Mouse (Mus musculus) midbrain, embryonic 16.5 days (tissue): ENCODE data around the gene Thy1. TPM values are rescaled to one million over a fixed set of nuclear protein-coding genes. Genes with fewer than 3 reads are reported as not detected.

ENCODE experiments used
- ATAC-seq: fragments of 200-750 bp; cut with Nextera tagmentation; 2 replicates; pipeline ENCODE4 v1.8.0; 2017; ENCODE audit warnings: moderate TSS enrichment
- H3K27ac ChIP-seq: fragments of 300-500 bp; sonication (generic); 2 replicates; pipeline ENCODE4 v1.5.1; 2014; ENCODE audit warnings: mild to moderate bottlenecking, low read length, mixed read lengths
- H3K27me3 ChIP-seq: fragments of 300-500 bp; sonication (generic); 2 replicates; pipeline ENCODE4 v1.6.1; 2014; ENCODE audit warnings: low read depth, low read length, mixed read lengths; ENCODE audit not compliant: control insufficient read depth, insufficient read depth
- H3K36me3 ChIP-seq: fragments of 300-500 bp; sonication (generic); 2 replicates; pipeline ENCODE4 v1.6.1; 2014; ENCODE audit warnings: mild to moderate bottlenecking, low read length, moderate library complexity, mixed read lengths; ENCODE audit not compliant: control insufficient read depth, insufficient read depth
- H3K4me1 ChIP-seq: fragments of 300-500 bp; sonication (generic); 2 replicates; pipeline ENCODE4 v1.6.1; 2014; ENCODE audit warnings: mild to moderate bottlenecking, low read length, mixed read lengths; ENCODE audit not compliant: control insufficient read depth, insufficient read depth
- H3K4me2 ChIP-seq: fragments of 300-500 bp; sonication (generic); 2 replicates; pipeline ENCODE4 v1.6.1; 2014; ENCODE audit warnings: mild to moderate bottlenecking, low read length, mixed read lengths
- H3K4me3 ChIP-seq: fragments of 300-500 bp; sonication (generic); 2 replicates; pipeline ENCODE4 v1.5.1; 2014; ENCODE audit warnings: low read depth, mild to moderate bottlenecking, low read length, moderate library complexity, mixed read lengths
- H3K9ac ChIP-seq: fragments of 300-500 bp; sonication (generic); 2 replicates; pipeline ENCODE4 v1.6.1; 2014; ENCODE audit warnings: low read depth, low read length, mixed read lengths
- H3K9me3 ChIP-seq: fragments of 300-500 bp; sonication (generic); replicated peaks from 2 replicates; pipeline ENCODE4 v1.6.1; 2014; ENCODE audit warnings: mild to moderate bottlenecking, low read length, mixed read lengths; ENCODE audit not compliant: control insufficient read depth, poor library complexity, severe bottlenecking
- WGBS: fragments of 180-500 bp; shearing (Covaris S2); extraction: QIAGEN DNeasy Blood & Tissue Kit; methylation state at CpG from one replicate; pipeline ENCODE4 v1.1.7; 2014; 5-methylcytosine and 5-hydroxymethylcytosine counted together
- polyA plus RNA-seq: library from polyadenylated mRNA; unstranded; fragments of >200 nt; fragmentation: Nextera tagmentation; extraction: Ambion mirVana; gene quantifications from 2 replicates; pipeline ENCODE4 v1.2.1, GENCODE M21; 2015

The Thy1 gene
- polyA plus RNA-seq, 1 experiment from 2014 or later, result 6.4 TPM

DNA sequence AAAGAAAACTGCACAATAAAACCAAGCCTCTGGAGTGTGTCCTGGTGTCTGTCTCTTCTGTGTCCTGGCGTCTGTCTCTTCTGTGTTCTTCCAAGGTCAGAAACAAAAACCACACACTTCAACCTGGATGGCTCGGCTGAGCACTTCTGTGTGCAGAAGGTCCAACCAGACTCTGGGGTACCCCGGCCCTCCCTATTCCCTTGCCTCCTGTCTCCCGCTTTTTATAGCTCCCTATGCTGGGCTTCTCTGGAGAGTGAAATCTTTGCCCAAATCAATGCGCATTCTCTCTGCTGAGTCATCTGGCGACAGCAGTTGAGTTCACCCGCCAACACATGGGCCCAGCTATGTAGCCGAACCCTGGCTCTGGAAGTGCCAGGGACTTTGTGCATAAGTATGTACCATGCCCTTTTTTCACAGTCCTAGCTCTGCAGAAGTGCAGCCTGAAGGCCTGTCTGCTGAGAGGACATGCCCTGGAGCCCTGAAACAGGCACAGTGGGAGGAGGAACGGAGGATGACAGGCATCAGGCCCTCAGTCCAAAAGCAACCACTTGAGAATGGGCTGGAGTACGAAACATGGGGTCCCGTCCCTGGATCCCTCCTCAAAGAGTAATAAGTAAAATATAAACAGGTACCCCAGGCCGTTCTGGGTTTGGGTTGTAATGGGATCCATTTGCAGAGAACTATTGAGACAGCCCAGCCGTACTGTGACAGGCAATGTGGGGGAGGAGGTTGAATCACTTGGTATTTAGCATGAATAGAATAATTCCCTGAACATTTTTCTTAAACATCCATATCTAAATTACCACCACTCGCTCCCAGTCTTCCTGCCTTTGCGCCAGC is 5.6 kb downstream of the Thy1 start:
- Histone ChIP-seq H3K27me3 (peaks cover 11% of the 10 kb centered on the region), H3K27ac (no peak overlapping the region), H3K4me2 (no peak overlapping the region), H3K9me3 (no peaks in the 10 kb centered on the region), H3K4me1 (0 out of 2 replicates have a peak, but pooled peaks cover 6% of the 10 kb centered on the region), H3K9ac (no peak overlapping the region), H3K4me3 (no peak overlapping the region), H3K36me3 (no peaks in the 10 kb centered on the region)
- ATAC-seq, result no peak
- 78% methylated on average over 15 of the region's 15 CpGs for WGBS

DNA sequence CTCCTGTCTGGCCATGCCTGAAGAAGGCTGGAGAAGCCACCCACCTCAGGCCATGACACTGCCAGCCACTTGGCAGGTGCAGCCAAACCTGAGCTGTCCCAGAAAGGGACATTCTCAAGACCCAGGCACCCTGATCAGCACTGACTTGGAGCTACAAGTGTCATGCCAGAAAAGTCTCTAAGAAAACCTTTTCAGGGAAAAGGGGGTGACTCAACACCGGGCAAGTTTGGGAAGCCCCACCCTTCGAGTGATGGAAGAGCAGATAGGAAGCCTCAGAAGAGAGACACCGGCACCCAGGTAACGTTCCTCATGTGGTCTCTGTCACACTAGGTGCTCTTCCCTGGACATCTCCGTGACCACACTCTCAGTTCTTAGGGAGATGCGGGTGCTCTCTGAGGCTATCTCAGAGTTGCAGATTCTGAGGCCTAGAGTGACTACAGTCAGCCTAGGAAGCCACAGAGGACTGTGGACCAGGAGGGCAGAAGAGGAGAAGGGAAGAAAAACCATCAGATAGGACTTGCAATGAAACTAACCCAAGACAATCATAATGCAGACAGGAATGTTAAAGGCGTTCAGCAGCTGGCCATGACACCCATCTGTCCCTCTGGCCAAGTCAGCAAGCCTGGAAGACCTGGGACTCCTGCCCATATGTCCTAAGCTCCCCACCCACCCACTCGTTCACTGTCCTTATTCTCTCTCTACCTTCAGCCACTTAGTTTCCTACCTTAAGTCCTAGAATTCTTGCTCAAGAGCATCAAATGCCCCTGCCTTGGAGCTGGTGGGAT is 6.4 kb downstream of the Thy1 start:
- no peaks in the 10 kb centered on the region for H3K9me3 ChIP-seq
- WGBS, result 91% methylated on average over 8 of the region's 8 CpGs
- H3K27me3 ChIP-seq, result peaks cover 5% of the 10 kb centered on the region
- no peak for ATAC-seq
- H3K9ac ChIP-seq, result no peak overlapping the region
- H3K4me2 ChIP-seq, result no peak overlapping the region
- H3K27ac ChIP-seq, result no peak overlapping the region
- H3K36me3 ChIP-seq, result no peaks in the 10 kb centered on the region
- no peaks in the 10 kb centered on the region for H3K4me1 ChIP-seq
- no peak overlapping the region for H3K4me3 ChIP-seq

DNA sequence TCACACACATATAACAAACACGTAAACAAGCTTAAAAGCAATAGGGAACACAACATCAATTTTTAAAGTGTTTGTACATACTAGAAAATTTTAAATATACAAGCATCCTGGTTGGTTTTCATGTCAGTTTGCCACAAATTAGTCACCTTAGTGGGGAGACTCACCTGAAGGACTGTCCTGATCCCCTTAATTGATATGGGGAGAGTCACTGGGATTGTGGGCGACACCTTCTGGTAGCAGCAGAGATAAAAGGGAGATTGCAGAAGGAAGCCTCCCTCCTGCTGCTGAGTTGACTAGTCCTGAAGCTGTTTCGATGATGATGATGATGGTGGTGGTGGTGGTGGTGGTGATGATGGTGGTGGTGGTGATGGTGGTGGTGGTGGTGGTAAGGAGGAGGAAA is 9.7 kb downstream of the Thy1 start:
- Histone ChIP-seq H3K9ac (no peak overlapping the region), H3K27ac (no peak overlapping the region), H3K27me3 (no peaks in the 10 kb centered on the region), H3K9me3 (no peaks in the 10 kb centered on the region), H3K4me1 (no peaks in the 10 kb centered on the region), H3K36me3 (no peaks in the 10 kb centered on the region), H3K4me3 (no peak overlapping the region), H3K4me2 (no peak overlapping the region)
- WGBS, result 73% methylated on average over 3 of the region's 3 CpGs
- no peak for ATAC-seq

DNA sequence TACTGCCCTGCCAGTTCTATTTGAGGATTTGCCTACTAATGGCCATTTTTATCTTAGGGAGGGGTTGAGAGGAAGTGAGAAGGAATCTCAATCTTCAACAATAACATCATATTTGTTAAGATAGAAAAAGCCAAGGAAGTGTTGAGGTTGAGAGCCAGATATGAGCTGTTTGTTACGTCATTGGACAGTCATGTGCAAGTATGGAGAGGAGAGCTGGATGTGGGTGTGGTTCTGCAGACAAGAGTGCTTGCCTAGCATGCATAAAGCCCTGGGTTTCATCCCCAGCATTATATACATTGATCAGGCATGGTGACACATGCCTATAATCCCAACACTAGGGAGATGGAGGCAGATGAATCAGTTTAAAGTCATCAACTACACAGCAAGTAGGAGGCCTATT is 10.8 kb downstream of the Thy1 start:
- WGBS, result 85% methylated on average over 1 of the region's 1 CpGs
- H3K4me2 ChIP-seq, result no peak overlapping the region
- H3K9me3 ChIP-seq, result no peaks in the 10 kb centered on the region
- H3K4me3 ChIP-seq, result no peak overlapping the region
- no peak overlapping the region for H3K9ac ChIP-seq
- H3K27ac ChIP-seq, result no peak overlapping the region
- H3K4me1 ChIP-seq, result no peaks in the 10 kb centered on the region
- ATAC-seq, result no peak
- no peaks in the 10 kb centered on the region for H3K36me3 ChIP-seq
- H3K27me3 ChIP-seq, result no peaks in the 10 kb centered on the region

DNA sequence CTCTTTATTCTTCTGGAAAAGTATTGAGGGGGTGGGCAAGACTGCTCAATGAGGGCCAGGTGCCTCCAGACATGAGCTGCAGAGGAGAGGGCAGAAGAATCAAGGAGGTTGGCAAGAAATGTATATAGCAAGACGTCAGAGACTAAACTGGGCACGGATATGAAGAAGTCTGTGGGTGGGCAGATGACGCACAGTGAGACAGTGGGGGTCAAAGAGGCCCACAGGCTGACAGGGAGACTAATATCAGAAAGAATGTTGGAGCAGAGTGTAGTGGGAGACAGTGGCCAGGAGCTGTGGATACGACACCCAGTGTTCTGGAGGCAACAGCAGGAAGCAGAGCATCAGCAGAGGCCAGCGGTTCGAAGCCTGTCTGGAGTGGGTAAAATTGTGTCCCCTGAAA is 15.4 kb downstream of the Thy1 start:
- Histone ChIP-seq H3K4me3 (no peak overlapping the region), H3K9me3 (no peaks in the 10 kb centered on the region), H3K27ac (no peak overlapping the region), H3K4me2 (no peak overlapping the region), H3K9ac (no peak overlapping the region), H3K4me1 (no peaks in the 10 kb centered on the region), H3K36me3 (no peaks in the 10 kb centered on the region), H3K27me3 (no peaks in the 10 kb centered on the region)
- ATAC-seq, result no peak
- 88% methylated on average over 6 of the region's 6 CpGs for WGBS

DNA sequence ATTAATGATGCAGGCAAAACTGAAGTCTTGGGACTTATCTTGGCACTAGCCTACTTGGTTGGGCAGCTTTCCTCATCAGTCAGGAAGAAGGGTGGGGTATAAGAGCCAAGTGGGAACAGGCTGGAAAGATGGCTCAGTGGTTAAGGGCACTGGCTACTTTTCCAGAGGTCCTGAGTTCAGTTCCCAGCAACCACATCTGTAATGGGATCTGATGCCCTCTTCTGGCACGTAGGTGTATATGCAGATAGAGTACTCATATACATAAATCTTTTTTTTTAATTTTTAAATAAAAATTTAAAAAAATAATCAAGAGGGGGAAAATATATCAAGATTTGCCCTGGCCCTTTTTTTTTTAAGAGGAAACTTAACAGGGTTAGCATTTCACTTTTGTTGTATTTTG is 22.0 kb downstream of the Thy1 start:
- Histone ChIP-seq H3K9me3 (no peaks in the 10 kb centered on the region), H3K27me3 (no peaks in the 10 kb centered on the region), H3K36me3 (no peaks in the 10 kb centered on the region), H3K27ac (no peak overlapping the region), H3K4me2 (no peak overlapping the region), H3K4me1 (peaks cover 5% of the 10 kb centered on the region), H3K9ac (no peak overlapping the region), H3K4me3 (no peak overlapping the region)
- no peak for ATAC-seq
- WGBS, result 33% methylated on average over 1 of the region's 1 CpGs

DNA sequence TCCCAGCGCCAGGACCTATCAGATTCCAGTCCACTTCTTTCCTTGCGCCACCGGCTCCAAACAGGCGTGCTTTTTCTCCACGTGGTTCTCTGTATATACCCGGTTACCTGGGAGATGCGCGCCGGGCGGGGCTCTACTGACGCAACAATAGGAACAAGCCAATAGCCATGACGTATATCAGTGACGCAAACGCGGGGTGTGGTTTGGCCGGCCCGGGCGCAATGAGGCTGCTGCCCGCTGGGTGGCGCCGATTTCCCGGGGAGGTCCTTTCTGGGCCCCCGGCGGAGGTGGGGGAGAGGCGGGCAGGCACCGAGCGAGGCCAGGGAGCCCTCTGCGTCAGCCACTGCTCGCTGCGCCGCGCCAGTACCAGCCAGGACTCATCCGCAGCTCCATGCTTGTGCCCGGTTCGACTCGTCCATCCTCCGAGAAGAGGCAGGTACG is 23.6 kb downstream of the Thy1 start, which contains the start of gene Usp2:
Usp2 (plus strand) TSS at position 237 of the 441 bp plus-strand sequence.
- H3K9me3 ChIP-seq, result no peaks in the 10 kb centered on the region
- no peak within 1 kb of the TSS for H3K27ac ChIP-seq
- H3K9ac ChIP-seq, result peak within 1 kb of the TSS; percentile 65
- peak within 1 kb of the TSS; percentile 56 for H3K4me3 ChIP-seq
- H3K36me3 ChIP-seq, result no peaks in the 10 kb centered on the region
- peak; percentile 98 for ATAC-seq
- H3K27me3 ChIP-seq, result no peaks in the 10 kb centered on the region
- H3K4me1 ChIP-seq, result peaks cover 5% of the 10 kb centered on the region
- under 1% methylated on average over 38 of the region's 38 CpGs for WGBS
- peak within 1 kb of the TSS; percentile 87 for H3K4me2 ChIP-seq

DNA sequence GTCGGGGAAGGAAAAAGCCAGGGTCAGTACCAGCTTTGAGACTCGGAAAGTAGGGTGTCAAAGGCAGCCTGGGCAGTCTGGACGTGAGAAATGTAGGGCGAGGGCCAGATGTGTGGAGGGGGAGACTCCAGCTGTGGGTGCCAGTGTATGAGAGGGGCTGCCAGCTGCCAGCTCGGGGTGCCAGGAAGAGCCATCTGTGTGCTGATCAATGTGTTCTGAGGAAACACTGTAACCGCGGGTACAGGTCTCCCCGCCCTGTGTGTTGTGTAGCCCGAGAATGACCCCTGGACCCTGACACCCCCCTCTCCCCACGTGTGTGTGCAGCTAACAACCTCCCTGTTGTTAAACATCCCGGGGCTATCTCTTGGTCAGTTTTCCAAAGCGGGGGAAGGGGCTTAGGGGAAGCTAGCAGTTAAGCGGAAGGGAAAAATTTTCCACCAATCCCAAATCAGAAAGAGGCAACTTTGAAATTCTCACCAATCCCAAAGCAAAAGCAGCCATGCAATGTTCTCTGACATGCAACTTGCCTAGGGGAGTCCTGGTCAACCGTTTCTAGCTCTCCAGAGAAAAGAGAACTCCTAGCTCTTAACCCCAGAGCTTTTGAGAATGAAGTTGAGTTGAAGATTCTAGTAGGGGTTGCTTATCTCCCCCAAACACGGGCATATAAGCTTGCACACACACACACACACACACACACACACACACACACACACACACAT is 24.2 kb downstream of the Thy1 start:
- Histone ChIP-seq H3K27ac (no peak overlapping the region), H3K4me1 (peaks cover 5% of the 10 kb centered on the region), H3K4me2 (peak overlapping the region; percentile 87), H3K27me3 (no peaks in the 10 kb centered on the region), H3K36me3 (no peaks in the 10 kb centered on the region), H3K9me3 (no peaks in the 10 kb centered on the region), H3K4me3 (peak overlapping the region; percentile 56), H3K9ac (peak overlapping the region; percentile 65)
- WGBS, result 9% methylated on average over 15 of the region's 15 CpGs
- peak; percentile 61 for ATAC-seq
